Mouse (Mus musculus): ENCODE measurements around the gene Lrrk1. TPM values are rescaled to one million over a fixed set of nuclear protein-coding genes. Genes with fewer than 3 reads are reported as not detected.

Lrrk1 gene
- total and polyA plus RNA-seq, 2 experiments from 2014 or later: 2.1 to 3.8 TPM

DNA sequence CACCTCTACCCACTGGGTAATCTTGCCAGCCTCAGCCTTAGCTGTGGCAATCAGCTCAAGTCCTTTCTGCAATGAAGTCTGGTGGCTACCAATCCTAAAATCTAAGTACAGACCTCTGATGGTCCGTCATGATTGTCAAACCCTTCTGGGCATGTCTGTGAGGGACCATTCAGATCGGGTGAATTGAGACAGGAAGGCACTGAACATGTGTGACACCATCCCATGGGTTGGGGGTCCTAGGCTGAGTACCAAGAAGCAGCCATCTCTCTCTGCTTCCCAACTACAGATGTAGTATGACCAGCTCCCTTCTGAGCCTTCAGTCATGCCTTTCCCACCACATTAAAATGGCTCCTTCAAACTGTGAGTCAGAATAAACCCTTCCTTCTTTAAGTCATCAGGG, 80.4 kb downstream of the Lrrk1 start:
- H3K36me3 ChIP-seq (ENCODE audit: insufficient read depth, low read length): no peaks in the 10 kb centered on the region
- ATAC-seq (ENCODE audit: low FRiP score) (no peak), DNase-seq (ENCODE audit: low spot score) (no peak)
- H3K27me3 ChIP-seq (ENCODE audit: insufficient read depth, low read length): no peaks in the 10 kb centered on the region; the same call in 1 of the 2 replicates
- no peak overlapping the region for H3K4me3 ChIP-seq (ENCODE audit: low read depth, low read length)
- no peaks in the 10 kb centered on the region for H3K4me1 ChIP-seq (ENCODE audit: insufficient read depth, low read length)
- 85% methylated on average over 2 of the region's 2 CpGs for WGBS
- H3K9me3 ChIP-seq (ENCODE audit: low read length): no peaks in the 10 kb centered on the region
- no peak overlapping the region for H3K4me2 ChIP-seq (ENCODE audit: low read depth, low read length, poor library complexity, severe bottlenecking)
- H3K27ac ChIP-seq (ENCODE audit: low read depth, low read length): no peak overlapping the region
- no peak overlapping the region for H3K9ac ChIP-seq (replicated peaks; ENCODE audit: low read length, poor library complexity, severe bottlenecking)
- TF ChIP-seq CTCF (IDR thresholded peaks at IDR 0.05): no peak

DNA sequence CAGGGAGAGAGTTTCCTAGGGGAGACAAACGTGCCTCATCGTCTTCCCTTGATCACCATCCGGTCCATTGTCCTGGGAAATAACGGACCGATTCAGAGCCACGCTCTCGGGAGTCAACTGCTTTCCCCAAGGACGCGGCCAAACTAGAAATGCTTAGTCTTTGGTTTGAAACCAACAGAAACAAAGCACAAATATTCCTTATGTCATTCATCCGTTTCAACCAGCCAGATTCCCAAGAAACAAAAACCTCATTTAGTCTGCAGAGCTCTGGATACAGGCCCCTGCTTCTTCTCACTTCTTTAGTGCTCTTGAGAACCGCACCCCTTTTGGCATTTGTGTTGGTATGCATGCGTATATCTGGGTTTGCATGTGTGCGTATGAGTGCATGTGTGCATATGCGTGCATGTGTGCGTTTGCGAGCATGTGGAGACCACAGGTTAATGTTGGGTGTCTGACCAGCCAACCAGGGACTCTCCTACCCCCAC, 82.4 kb downstream of the Lrrk1 start:
- H3K4me3 ChIP-seq (ENCODE audit: low read depth, low read length): no peak overlapping the region
- H3K4me1 ChIP-seq (ENCODE audit: insufficient read depth, low read length): no peaks in the 10 kb centered on the region
- H3K9me3 ChIP-seq (ENCODE audit: low read length): no peaks in the 10 kb centered on the region
- DNase-seq (ENCODE audit: low spot score): peak; percentile 27
- 77% methylated on average over 16 of the region's 16 CpGs for WGBS
- no peak for ATAC-seq (ENCODE audit: low FRiP score)
- no peak overlapping the region for H3K27ac ChIP-seq (ENCODE audit: low read depth, low read length)
- H3K36me3 ChIP-seq (ENCODE audit: insufficient read depth, low read length): no peaks in the 10 kb centered on the region
- no peak overlapping the region for H3K4me2 ChIP-seq (ENCODE audit: low read depth, low read length, poor library complexity, severe bottlenecking)
- TF ChIP-seq CTCF (IDR thresholded peaks at IDR 0.05): no peak
- H3K27me3 ChIP-seq (ENCODE audit: insufficient read depth, low read length): no peaks in the 10 kb centered on the region; the same call in 1 of the 2 replicates
- no peak overlapping the region for H3K9ac ChIP-seq (replicated peaks; ENCODE audit: low read length, poor library complexity, severe bottlenecking)

DNA sequence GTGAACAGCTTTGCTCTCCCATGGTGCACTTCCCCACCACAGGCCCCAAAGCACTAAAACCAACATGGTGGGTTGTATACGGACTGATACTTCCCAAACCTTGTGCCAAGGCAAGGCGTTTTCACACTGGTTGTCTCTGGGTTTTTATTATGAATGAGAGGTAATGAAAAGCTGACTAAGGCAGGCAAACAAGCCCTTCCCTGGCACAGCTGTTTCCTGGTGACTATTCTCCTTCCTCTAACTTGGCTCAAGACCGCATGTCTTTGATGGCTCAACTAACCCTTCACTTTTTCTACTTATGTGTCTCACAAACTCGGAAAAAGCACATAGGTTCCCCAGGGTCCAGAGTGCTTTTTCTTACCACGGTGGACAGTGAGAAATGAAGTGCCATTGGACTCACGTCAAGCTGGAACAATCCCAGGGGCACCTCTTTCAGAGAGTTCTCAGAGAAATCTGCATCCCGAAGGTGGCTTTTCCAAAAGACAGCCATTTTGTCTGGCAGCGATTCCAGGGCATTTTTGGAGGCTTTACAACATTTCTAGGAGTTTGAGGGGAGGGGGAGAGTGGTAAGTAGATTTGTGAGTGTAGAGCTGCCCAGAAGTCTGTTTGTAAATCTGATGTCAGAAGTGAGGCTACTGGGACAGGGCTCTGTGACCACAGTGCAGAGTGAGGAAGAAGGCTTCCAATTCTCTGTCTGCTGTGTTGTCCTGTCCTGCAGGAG, 83.0 kb downstream of the Lrrk1 start:
- H3K4me3 ChIP-seq (ENCODE audit: low read depth, low read length): no peak overlapping the region
- H3K27me3 ChIP-seq (ENCODE audit: insufficient read depth, low read length): no peaks in the 10 kb centered on the region; the same call in 1 of the 2 replicates
- 72% methylated on average over 8 of the region's 8 CpGs for WGBS
- ATAC-seq (ENCODE audit: low FRiP score): no peak
- DNase-seq (ENCODE audit: low spot score): peak; percentile 65
- H3K9ac ChIP-seq (replicated peaks; ENCODE audit: low read length, poor library complexity, severe bottlenecking): no peak overlapping the region
- H3K9me3 ChIP-seq (ENCODE audit: low read length): no peaks in the 10 kb centered on the region
- H3K27ac ChIP-seq (ENCODE audit: low read depth, low read length): no peak overlapping the region
- no peaks in the 10 kb centered on the region for H3K36me3 ChIP-seq (ENCODE audit: insufficient read depth, low read length)
- H3K4me1 ChIP-seq (ENCODE audit: insufficient read depth, low read length): no peaks in the 10 kb centered on the region
- TF ChIP-seq CTCF (IDR thresholded peaks at IDR 0.05): no peak
- no peak overlapping the region for H3K4me2 ChIP-seq (ENCODE audit: low read depth, low read length, poor library complexity, severe bottlenecking)

DNA sequence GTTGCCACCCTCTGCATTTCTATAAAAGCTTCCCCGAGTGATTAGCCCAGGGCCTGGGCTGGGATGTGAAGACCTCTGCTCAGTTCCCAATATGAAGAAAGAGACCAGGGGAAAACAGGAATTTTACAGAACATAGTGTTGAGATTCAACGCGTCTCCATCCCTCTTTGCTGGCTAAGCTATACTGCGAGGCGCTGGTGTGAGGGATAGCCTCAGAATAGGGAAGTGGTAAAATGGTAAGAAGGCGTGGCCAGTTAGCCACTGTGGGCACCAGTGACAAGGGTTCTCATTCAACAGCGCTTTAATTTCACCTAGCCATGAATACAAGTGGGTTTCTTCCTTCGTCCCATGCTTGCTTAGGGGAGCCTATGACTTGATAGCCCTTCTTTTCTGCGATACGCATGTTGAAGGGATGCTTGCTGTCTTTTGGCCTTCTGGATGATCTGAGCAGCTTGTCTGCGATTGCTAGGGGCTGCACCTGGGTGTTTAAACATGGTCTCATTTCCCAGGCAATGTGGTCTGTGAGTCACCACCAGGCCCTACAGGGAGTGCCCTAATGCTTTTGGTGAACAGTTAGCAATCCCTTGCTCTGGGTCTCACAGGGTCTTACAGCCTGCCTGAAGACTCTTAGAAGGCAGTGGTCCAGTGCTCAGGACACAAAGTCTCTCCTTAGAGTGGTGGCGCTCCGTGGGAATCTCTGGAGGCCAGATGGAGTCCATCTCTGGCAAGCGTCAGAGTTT, 84.1 kb downstream of the Lrrk1 start:
- Histone ChIP-seq H3K9ac (replicated peaks; ENCODE audit: low read length, poor library complexity, severe bottlenecking) (no peak overlapping the region), H3K36me3 (ENCODE audit: insufficient read depth, low read length) (no peaks in the 10 kb centered on the region), H3K4me3 (ENCODE audit: low read depth, low read length) (no peak overlapping the region), H3K4me1 (ENCODE audit: insufficient read depth, low read length) (no peaks in the 10 kb centered on the region), H3K4me2 (ENCODE audit: low read depth, low read length, poor library complexity, severe bottlenecking) (no peak overlapping the region), H3K9me3 (ENCODE audit: low read length) (no peaks in the 10 kb centered on the region), H3K27me3 (ENCODE audit: insufficient read depth, low read length) (no peaks in the 10 kb centered on the region; the same call in 1 of the 2 replicates), H3K27ac (ENCODE audit: low read depth, low read length) (no peak overlapping the region)
- ATAC-seq (ENCODE audit: low FRiP score) (no peak), DNase-seq (ENCODE audit: low spot score) (no peak)
- 94% methylated on average over 14 of the region's 14 CpGs for WGBS
- no peak for TF ChIP-seq CTCF (IDR thresholded peaks at IDR 0.05)

DNA sequence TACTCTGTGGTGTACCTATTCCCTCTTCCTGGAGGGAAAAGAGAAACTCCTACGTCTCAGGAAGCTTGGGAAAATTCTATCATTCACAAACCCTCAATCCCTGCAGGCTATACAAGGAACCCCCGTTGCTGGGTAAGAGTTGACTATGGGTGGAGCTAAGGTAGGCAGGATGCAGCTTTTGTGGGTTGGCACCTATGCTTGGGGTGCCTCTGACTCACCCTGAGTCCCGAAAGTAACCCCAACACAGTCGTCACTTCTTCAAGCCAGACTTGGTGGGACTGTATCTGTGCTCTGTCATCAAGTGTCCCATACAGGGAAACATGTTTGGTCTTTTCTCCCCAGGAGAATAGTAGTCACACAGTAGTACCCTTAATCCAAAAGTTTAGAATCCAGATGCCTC, 86.7 kb downstream of the Lrrk1 start:
- no peak for DNase-seq (ENCODE audit: low spot score)
- ATAC-seq (ENCODE audit: low FRiP score): no peak
- Histone ChIP-seq H3K4me3 (ENCODE audit: low read depth, low read length) (no peak overlapping the region), H3K9ac (replicated peaks; ENCODE audit: low read length, poor library complexity, severe bottlenecking) (no peak overlapping the region), H3K4me2 (ENCODE audit: low read depth, low read length, poor library complexity, severe bottlenecking) (no peak overlapping the region), H3K4me1 (ENCODE audit: insufficient read depth, low read length) (no peaks in the 10 kb centered on the region), H3K27ac (ENCODE audit: low read depth, low read length) (no peak overlapping the region), H3K9me3 (ENCODE audit: low read length) (no peaks in the 10 kb centered on the region), H3K36me3 (ENCODE audit: insufficient read depth, low read length) (no peaks in the 10 kb centered on the region), H3K27me3 (ENCODE audit: insufficient read depth, low read length) (no peaks in the 10 kb centered on the region)
- WGBS: 76% methylated on average over 4 of the region's 4 CpGs
- TF ChIP-seq CTCF (IDR thresholded peaks at IDR 0.05): no peak

DNA sequence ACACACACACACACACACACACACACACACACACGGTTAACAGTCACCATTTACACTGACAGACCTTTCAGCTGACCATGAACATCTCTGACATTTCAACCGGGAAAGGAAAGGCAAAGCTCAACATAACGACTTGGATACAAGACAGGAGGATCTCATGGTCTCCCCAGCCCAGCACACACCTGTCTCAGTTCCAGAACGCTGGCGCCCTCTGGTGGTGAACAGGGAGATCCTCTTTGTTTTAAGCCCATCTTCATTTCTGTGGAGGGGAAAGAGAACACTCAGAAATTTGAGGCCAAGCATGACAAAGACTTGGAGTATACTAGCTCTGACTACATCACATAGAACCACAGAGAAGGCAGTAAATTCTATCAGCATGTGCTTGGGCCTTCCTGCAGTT, 87.5 kb downstream of the Lrrk1 start:
- no peak overlapping the region for H3K9ac ChIP-seq (replicated peaks; ENCODE audit: low read length, poor library complexity, severe bottlenecking)
- TF ChIP-seq CTCF (IDR thresholded peaks at IDR 0.05): peak; percentile 99
- no peaks in the 10 kb centered on the region for H3K27me3 ChIP-seq (ENCODE audit: insufficient read depth, low read length)
- H3K27ac ChIP-seq (ENCODE audit: low read depth, low read length): no peak overlapping the region
- H3K36me3 ChIP-seq (ENCODE audit: insufficient read depth, low read length): no peaks in the 10 kb centered on the region
- no peaks in the 10 kb centered on the region for H3K4me1 ChIP-seq (ENCODE audit: insufficient read depth, low read length)
- no peak overlapping the region for H3K4me3 ChIP-seq (ENCODE audit: low read depth, low read length)
- DNase-seq (ENCODE audit: low spot score) (peak; percentile 88), ATAC-seq (ENCODE audit: low FRiP score) (peak; percentile 79)
- no peaks in the 10 kb centered on the region for H3K9me3 ChIP-seq (ENCODE audit: low read length)
- no peak overlapping the region for H3K4me2 ChIP-seq (ENCODE audit: low read depth, low read length, poor library complexity, severe bottlenecking)
- WGBS: 12% methylated on average over 5 of the region's 5 CpGs
